Mouse (Mus musculus): Measurements from ENCODE around the gene Olfr885.

Gene Olfr885

DNA sequence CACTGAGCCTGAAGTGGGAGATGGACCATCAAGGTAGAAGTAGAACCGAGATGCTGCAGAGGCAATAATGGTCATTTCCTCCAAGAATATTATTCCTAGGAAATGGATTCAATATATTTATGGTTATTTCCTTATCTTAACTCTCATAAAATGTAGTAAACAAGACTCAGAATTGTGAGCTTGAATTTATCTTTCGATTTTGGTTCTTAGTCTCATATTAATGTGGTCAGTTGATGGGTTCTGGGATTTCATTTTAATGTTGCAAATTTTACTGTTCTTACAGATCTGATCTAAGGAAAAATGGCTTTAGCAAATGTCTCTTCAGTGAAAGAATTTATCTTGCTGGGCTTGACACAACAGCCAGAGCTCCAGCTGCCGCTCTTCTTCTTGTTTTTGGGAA lies at the start of gene Olfr885:
Gene Olfr885, plus strand, starts transcription at position 301 of the 400 bp plus-strand sequence.
- DNase-seq (ENCODE audit: low read depth, low spot score), result no peak

DNA sequence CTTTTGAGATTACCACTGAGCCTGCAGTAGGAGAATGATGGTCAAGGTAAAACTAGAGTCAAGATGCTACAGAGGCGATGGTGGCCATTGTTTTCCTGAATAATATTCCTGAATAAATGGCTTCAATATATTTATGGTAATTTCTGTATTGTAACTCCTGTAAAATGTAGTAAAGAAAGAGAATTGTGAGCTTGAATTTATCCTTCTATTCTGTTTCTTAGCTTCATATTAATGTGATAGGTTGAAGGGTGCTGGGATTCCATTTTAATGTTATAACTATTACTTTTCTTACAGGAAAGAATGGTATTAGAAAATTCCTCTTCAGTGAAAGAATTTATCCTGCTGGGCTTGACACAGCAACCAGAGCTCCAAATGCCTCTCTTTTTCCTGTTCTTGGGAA lies 35.6 kb upstream of the Olfr885 start, which contains the start of gene Olfr883:
Gene Olfr883, plus strand, starts transcription at position 301 of the 400 bp plus-strand sequence.
- no peak for DNase-seq (ENCODE audit: low read depth, low spot score)

DNA sequence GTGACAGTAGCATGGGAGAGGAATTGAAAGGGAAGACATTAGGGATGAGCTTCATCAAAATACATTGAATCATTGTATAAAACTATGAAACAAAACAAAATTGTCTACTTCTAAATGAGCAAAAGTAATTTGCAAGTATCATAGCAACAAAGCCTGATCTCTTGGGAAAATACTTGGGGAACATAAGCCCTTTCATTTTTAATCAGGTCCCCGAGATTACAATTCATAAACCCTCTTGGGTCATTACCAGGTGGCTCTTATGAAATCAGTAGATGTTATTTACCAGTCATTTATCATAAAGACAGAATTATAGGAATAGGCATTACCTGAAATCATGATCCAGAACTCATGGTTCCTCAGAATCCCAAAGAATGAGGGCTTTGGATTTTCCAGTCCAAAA lies 14.9 kb upstream of the Olfr885 start, which contains the start of gene Olfr884:
Gene Olfr884, plus strand, starts transcription at position 301 of the 400 bp plus-strand sequence.
- no peak for DNase-seq (ENCODE audit: low read depth, low spot score)

DNA sequence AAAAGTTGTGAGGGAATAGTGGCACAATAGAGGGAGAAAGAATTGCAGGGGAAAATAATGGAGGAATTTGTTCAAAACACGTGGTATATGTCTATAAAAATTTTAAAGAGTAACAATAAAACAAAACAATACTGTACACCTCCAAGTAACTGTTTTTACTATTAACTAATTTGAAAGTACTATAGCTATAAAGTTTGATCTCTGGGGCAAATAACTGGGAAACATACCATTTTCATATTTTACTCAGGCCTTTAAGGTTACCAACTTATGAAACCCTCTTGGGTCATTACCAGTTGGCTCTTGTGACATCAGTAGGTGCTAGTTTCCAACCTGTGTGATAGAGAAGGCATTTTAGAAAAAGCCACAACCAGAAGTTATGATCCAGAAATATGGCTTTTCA lies 22.6 kb downstream of the Olfr885 start, which contains the start of gene Olfr887:
Gene Olfr887, plus strand, starts transcription at position 301 of the 400 bp plus-strand sequence.
- DNase-seq (ENCODE audit: low read depth, low spot score), result no peak

DNA sequence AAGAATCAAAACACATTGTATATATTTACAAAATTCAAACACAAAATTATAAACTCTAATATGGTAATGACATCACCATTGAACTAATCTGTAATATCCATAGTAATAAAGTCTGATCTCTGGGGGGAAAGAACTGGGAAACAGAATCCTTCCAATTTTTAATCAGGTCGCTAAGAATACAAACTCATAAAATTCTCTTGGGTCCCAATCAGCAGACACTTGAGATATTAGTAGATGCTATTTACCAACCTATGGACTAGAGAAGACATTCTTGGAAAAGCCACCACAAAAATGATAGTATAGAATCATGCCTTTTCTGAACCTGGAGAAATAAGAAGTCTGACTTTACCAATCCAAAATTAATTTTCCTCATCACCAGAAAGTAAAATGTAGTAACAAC lies 46.7 kb downstream of the Olfr885 start, which contains the start of gene Olfr888:
Gene Olfr888, plus strand, starts transcription at position 301 of the 400 bp plus-strand sequence.
- DNase-seq (ENCODE audit: low read depth, low spot score), result no peak

Measured in ES-CJ7 (cell line).